Mouse (Mus musculus) adrenal gland, adult 18-20 months (tissue): Measurements from ENCODE around the gene Fdps. TPM values are rescaled to one million over a fixed set of nuclear protein-coding genes. Genes with fewer than 3 reads are reported as not detected.
A peak's percentile ranks its signal among the peaks of the same experiment; 100 is the strongest.
"Not testable (repeated sequence)": the region's sequence is repeated elsewhere in the genome, so short reads cannot be mapped to it uniquely, and the experiment has no call there.

Experiments used
- DNase-seq, 2 experiments: peaks; one replicate each; pipeline ENCODE4 v3.0.0; 2021 to 2022; ENCODE audit warnings: low spot score in 2 of 2
- total RNA-seq, 2 experiments: library from RNA; stranded (reverse); gene quantifications; 1 replicate in 1 of 2; 2 replicates in 1 of 2; pipeline ENCODE4 v1.2.3; 2021

The Fdps gene
- total RNA-seq, 2 experiments from 2014 or later, result 213 to 346 TPM

- DNase-seq, result no peak
Measured at GRCm38 (mm10) chr3:89103291-89103595, 1.5 kb upstream of the Fdps start.

- DNase-seq, result no peak
Measured at GRCm38 (mm10) chr3:89102495-89103290, 934 bp upstream of the Fdps start.

GRCm38 (mm10) chr3:89101459-89101811 is 324 bp downstream of the Fdps start:
- DNase-seq, result peak in 1 of 2 experiments; percentile 32

- DNase-seq, result peak in 1 of 2 experiments; percentile 47
Measured at GRCm38 (mm10) chr3:89100811-89101210, 948 bp downstream of the Fdps start, which contains the start of gene Gm43738. TSS of gene Gm43738 (minus strand) at chr3:89101099.

- no peak for DNase-seq
Measured at GRCm38 (mm10) chr3:89094021-89094420, 7.7 kb downstream of the Fdps start.

- peak; percentile 81 to 82 for DNase-seq
Measured at GRCm38 (mm10) chr3:89093175-89093574, 8.6 kb downstream of the Fdps start, which contains the start of gene Rusc1. TSS of gene Rusc1 (minus strand) at chr3:89093311.

GRCm38 (mm10) chr3:89092509-89093090 is 9.2 kb downstream of the Fdps start:
- no peak for DNase-seq

GRCm38 (mm10) chr3:89091811-89092508 is 9.8 kb downstream of the Fdps start:
- DNase-seq, result no peak

GRCm38 (mm10) chr3:89090694-89091655 is 10.8 kb downstream of the Fdps start:
- DNase-seq, result peak; percentile 91 to 93

- DNase-seq, result peak; percentile 79 to 80
Measured at GRCm38 (mm10) chr3:89089882-89090591, 11.7 kb downstream of the Fdps start.

- DNase-seq, result no peak
Measured at GRCm38 (mm10) chr3:89088974-89089373, 12.8 kb downstream of the Fdps start.

GRCm38 (mm10) chr3:89087338-89088110 is 14.2 kb downstream of the Fdps start:
- peak; percentile 80 to 83 for DNase-seq

- DNase-seq, result no peak
Measured at GRCm38 (mm10) chr3:89084654-89085190, 17.0 kb downstream of the Fdps start.

GRCm38 (mm10) chr3:89084133-89084532 is 17.6 kb downstream of the Fdps start:
- DNase-seq, result no peak

GRCm38 (mm10) chr3:89082287-89082686 is 19.5 kb downstream of the Fdps start:
- DNase-seq, result not testable (repeated sequence)

GRCm38 (mm10) chr3:89077383-89077782 is 24.4 kb downstream of the Fdps start:
- no peak for DNase-seq

GRCm38 (mm10) chr3:89067265-89067664 is 34.5 kb downstream of the Fdps start:
- no peak for DNase-seq

GRCm38 (mm10) chr3:89061696-89062095 is 40.1 kb downstream of the Fdps start:
- DNase-seq, result no peak

GRCm38 (mm10) chr3:89058783-89059182 is 43.0 kb downstream of the Fdps start:
- no peak for DNase-seq
